Mouse (Mus musculus) cerebellum, adult 9-10 months (tissue): ENCODE results near the gene Gmnn.
A peak's percentile ranks its signal among the peaks of the same experiment; 100 is the strongest.
"Not testable (repeated sequence)": the region's sequence is repeated elsewhere in the genome, so short reads cannot be mapped to it uniquely, and the experiment has no call there.

ENCODE experiments used
- DNase-seq: peaks from one replicate; pipeline ENCODE4 v3.0.0; 2022

Gmnn gene

DNA sequence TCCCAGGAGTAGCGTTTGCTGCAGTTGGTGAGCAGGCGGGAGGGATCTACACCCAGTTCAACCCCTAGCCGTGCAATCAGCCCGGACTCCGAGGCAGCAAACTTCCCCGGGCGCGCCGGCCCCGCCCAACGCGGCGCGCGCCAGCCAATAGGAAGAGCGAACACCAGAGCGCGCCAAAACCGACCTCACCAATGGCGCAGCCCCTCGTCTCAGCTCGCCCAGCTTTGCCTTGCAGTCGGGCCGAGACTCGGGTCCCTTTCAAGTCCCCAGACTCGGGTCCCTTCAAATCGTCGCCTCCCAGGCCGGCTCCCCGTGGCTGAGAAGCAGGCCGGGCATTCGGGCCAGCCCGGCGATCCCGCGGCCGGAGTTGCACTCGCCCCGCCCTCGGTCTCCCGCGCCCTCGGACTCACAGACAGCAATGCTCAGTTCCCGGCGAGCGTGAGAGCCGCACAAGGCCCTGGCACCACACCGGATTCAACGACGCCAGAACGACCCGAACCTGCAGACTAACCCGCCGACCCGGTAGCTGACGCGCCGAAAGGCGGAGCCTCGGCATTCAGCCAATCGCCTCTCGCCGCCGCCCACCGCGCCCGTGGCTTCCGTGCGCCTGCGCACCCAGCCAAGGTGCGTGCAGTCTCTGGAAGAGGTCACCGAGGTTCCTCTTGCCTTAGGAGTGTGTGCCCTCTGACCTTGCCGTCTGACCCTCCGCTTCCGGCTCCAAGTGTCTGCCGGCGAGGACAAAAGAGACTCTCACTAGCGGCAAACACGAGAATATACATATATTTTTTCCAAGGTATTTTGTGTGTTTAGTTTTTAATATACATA is at the start of gene Gmnn:
Gmnn (minus strand) TSS at position 521 of the 825 bp plus-strand sequence.
- peak; percentile 83 for DNase-seq

DNA sequence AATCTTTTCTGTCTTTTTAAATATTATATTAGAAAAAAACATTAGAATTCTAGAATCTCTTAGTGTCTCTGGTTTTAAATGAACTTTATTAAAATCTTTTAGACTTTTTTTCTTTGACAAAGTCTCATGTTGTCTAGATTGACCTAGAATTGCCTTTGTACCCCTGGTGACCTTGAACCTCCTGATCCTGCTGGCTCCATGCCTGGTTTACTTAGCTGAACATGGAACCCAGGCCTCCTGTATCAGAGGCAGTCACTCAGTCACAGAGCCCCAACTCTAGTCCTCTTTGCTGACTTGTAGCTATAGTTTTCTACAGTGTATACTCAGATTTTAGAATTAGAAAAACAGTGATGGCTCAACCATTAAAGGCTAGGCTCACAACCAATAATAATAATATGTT is 44.4 kb upstream of the Gmnn start:
- no peak for DNase-seq

DNA sequence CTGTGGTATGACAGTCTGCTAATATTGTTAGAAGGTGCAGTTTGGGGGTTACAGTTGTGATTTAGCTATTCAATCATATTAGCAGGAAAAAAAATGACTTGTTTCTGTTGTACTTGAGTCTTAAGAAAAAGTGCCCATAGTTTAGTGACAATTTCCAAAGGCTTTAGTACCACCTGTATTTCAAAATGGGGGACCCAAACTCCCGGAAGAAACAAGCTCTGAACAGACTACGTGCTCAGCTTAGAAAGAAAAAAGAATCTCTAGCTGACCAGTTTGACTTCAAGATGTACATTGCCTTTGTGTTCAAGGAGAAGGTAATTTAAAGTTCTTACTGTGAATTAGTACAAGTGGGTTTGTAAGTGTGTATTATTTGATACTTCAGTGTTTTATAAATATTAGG is 41.5 kb upstream of the Gmnn start:
- DNase-seq, result no peak

DNA sequence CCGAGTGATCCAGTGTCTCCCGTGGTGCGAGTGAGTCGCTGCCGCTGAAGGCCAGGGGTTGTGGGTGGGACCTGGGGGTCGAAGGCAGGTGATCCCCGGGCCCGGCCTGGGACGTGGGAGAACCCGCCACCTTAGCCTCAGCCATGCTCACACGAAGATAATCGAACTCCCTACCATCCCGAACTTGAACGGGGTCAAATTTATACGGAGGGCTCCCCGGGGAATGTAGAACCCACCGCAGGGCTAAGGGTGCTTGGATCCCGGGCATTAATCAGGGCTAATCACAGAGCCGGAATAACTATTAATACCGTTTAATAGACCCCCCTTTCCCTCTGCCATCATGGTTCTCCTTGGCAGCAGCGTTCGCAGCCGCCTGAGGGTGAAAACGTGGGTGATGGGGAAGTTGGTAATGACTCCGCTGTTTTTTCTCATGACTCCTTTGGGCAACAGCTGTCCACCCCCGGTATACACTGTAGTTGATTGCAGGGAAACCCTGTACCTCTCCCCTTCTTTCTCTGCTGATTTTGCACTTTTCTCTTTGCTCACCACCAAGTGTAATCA is 40.5 kb upstream of the Gmnn start:
- DNase-seq, result peak; percentile 58

DNA sequence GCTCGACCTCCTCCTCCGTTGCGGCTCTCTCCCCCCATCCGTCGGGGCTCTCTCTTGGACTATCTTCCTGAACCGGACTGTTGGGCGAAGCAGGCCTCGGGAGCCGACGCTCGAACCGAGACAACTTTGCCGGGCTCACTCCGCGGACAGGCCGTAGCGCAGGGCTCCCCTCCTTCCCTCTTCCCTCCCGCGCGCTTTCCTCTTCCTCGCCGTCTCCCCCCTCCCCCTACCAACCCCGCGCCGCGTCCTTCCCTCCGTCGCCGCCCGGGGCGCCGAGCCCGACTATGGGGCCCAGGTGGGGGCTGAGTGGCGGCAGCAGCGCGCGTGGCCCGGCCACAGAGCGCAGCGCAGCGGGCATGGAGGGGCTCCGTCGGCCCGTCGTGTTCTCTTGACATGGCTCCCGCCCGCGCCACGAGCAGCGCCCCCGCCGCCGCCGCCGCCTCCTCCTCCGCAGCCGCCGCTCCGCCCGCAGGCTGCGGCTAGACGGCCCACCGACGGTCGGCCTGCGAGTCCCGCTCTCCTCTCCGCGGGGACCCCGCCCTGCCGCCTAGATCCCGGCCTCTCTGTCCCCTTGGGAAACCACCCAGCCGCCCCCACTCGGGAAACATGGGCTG is 39.7 kb upstream of the Gmnn start, which contains the start of gene BC005537:
BC005537 (plus strand) TSS at position 350 of the 614 bp plus-strand sequence.
- no peak for DNase-seq

DNA sequence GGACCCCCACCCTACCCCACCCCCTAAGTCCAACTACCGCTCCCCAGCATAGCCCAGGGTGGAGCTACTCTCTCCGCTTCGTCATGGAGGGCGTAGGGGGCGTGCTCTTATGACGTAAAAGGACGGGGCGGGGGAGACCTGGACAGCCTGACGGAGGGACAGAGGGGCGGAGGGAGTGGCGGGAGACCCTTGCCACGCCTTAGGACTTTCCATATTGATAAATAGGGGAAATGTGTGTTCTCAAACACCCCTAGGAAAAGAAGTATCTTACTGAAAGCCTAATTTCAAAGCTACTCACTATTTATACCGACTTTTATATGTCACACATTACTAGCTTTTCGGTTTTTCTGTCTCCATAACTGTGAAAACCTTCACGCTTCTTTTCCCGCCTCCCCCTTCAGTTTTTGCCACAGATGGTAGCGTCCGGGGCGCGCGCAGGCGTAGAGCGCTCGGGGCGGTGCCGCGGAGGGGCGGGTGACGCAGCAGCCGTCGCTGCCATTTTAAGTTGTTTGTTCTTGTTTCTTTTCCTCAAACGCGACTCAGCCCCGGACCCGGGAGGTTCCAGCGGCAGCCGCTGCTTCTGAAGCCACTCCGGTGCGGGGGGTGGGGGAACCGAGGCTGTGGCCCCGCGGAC is 39.1 kb upstream of the Gmnn start:
- peak; percentile 99 for DNase-seq

DNA sequence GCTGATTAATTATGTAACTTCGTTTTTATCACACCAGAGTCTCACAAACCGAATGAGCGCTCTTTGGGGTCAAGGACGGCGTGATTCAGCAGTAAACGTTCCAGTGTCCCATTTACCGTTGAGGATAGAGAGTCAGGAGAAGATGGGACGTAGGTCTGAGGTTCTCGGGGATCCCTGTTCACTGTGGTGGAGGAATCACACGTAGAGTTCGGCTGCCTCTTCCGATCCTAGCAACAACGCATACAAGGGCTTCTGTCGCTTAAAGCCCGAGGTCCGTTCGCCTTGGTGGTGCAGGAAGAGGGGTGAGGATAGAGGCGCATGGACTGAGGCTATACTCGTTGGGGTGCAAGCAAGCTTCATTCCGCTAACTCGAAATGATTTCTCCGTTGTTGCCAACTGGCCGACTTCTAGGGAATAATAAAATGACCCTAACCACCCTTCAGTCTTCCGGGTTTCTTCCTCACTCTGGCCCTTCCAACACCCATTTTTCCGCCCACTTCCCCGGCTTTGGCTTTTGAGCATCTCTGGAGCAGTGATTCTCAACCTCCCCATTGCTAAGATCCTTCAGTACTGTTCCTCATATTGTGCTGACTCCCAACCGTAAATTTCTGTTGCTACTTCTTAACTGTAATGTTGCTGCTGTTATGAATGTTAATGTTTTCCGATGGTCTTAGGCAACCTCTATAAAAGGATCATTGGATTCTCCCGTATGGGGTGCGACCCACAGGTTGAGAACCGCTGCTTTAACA is 38.4 kb upstream of the Gmnn start:
- peak; percentile 72 for DNase-seq

DNA sequence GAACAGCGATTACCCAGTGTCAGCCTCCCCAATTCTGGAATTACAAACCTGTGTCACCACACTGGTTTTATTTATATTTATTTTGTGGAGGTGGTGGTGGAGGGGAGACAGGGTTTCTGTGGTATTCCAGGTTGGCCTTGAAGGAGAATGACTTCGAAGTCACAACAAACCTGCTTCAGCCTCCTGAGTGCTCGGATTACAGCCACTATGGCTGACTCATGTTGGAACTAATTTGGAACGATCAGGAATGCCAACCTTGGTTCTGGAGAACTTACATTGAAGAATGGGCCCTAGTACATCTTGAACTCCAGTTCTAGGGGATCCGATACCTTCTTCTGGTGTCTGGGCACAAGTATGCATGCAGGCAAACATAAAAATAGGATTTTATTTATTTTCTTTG is 37.7 kb upstream of the Gmnn start:
- no peak for DNase-seq

DNA sequence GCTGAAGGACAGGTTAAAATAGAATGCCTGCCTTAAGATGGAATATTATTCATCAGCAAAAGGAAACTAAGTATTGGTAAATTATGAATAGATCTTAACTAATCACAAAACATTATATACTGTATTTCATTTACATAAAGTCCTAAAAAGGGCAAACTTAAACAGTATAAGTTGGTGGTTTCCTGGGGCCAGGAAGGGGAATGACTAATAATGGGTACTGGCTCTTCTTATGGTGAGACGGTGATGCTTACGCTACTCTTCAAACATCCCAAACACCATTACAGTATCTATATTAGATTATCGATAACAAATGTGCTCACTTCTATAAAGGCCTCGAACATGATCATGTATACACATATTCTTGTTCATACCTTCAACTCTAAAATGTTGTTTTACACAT is 37.0 kb upstream of the Gmnn start:
- no peak for DNase-seq

DNA sequence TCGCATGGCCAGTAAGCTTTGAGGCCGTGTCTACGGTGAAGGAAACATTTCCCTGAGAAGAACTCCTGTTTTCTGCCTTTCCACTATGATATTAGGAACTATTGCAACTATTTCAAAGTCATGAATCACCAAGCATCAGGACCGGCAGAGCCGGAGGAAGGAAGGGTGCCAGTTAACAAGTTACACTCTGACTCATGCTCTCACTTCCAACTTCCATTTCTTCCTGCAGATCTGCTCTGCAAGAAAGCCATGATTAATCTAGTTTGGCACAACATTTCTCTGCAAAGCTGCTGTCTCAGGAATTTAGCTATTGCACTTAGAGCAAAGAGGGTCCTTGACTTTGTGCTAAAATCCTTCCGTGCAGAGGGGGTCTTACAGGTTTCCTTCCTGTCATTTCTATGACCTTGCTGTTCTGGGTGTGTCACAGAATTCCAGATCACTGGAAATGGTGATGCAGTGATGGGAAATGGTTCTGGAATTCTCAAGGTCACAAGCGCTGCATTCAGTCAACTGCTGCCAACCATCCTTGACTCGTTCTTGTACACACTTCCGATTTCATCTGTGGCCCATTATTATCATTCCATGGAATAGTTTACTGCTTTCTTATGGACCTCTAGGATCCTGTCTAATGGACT is 30.8 kb upstream of the Gmnn start:
- DNase-seq, result no peak

DNA sequence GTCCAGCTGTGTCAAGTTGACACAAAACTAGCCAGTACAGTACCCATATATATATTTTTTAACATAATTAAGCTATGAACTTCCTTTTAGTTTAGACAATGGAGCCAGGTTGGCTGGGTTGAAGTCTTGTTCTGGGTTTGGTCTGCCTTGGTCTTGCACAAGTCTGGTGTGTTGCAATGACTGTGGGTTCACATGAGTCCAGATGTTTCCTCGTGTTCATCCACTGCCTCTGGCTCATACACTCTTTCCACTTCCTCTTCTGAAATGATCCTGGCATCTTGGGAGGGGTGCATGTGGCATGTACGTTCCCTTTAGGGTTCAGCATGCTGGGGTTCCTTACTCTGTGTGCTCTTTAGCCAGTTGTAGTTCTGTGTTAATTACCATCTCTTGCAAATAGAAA is 29.6 kb upstream of the Gmnn start:
- no peak for DNase-seq

DNA sequence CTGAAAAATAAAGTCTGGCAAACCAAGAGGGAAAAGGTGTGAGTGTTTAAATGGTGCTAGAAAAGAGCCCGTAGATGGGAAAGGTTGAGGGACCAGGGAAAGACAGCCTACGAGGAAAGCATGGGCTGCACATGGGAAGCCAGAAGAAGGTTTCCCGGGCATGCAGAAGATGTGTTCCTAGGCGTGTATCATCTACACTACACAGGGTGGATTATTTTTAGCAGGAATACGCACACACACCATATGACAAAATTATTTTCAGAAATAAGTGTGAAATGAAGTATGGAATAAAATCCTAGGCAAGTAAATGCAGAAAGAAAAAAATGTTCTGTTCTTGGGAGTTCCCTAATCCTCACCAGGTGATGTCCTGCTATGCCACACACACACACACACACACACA is 25.8 kb upstream of the Gmnn start:
- DNase-seq, result no peak

DNA sequence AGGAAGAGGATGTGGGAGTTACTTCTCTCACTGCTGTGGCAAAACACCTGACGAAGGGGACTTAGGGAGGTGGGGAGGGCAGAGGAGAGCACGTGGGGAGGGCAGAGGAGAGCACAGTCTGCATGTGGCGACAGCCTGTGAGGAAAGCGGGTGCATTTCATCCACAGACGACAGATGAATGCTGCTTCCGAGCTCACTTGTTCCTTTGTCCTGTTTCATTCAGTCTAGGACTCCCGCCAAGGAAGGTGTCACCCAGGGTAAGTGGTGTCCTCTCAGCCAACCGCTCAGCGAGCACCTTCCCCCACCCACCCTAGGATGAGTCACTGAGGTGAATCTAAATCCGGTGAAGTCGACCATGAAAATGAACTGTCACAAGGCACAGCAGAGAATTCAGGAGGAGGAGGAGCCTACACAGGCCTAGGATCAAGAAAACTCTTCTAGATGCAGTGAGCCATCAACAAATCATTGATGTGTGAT is 24.3 kb upstream of the Gmnn start:
- peak; percentile 78 for DNase-seq

DNA sequence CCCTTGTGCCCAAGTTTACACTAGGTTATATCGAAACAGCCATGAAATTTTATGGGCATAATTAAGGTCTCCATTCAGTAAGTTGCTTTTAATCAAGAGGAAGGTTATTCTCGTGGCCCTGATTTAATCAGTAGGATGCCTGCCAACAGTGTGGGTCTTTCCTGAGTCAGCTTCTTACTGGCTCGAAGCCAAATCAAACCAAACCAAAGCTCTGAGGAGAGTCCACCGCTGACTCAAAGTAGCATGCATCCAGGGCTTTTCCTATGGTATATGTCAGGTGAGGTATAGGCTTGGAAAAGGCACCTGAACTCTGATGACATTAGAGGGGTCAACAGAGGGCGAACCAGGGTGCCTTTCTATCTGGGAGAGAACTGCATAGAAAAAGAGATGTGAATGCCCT is 20.2 kb upstream of the Gmnn start:
- no peak for DNase-seq

DNA sequence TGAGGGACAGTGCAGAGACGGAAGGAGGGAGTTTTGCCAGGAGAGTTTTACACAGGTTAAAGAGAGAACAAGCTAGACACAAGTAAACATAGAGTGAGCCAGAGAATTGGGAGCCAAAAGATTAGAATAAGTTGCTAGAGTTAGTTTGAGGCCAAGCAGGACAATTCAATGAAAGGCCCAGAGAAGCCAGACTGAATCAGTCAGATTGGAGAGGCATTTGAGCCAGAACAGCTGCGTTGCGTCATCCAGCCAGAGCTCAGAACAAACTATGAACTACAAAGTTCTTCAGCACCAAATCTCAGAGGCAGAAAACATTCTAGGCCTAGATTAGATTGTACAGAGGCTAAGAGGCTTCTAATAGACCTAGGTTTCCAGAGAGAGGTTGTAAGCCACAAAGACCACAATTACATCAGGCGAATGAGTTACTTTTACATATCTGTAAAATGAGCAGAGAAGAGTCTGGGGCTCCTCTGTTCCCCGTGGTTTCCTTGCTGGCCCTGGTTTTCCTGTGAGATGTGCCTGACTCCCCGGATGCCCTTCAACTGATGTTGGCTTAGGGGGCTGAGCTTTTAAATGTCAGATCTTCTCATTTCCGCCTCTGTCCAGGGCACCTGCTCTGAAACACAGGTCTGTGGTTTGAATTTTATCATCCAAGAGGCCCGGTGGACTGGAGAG is 17.1 kb upstream of the Gmnn start:
- DNase-seq, result no peak

DNA sequence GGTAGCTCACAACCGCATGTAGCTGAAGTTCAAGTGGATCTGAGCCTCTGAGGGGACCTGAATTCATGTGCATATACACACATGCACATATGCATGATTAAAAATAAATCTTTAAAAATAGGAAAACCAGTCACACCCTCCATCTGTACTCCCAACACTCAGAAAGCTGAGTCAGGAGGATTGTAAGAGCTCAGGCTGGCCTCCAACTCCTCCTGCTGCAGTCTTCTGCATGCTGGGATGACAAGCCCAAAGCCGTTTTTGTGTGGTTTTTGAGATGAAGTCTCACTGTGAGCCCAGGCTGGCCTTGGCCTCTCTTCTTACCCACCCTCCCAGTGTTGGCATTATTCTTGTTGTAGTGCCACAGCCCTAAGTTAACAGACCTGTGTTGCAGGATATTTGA is 16.3 kb upstream of the Gmnn start:
- no peak for DNase-seq

DNA sequence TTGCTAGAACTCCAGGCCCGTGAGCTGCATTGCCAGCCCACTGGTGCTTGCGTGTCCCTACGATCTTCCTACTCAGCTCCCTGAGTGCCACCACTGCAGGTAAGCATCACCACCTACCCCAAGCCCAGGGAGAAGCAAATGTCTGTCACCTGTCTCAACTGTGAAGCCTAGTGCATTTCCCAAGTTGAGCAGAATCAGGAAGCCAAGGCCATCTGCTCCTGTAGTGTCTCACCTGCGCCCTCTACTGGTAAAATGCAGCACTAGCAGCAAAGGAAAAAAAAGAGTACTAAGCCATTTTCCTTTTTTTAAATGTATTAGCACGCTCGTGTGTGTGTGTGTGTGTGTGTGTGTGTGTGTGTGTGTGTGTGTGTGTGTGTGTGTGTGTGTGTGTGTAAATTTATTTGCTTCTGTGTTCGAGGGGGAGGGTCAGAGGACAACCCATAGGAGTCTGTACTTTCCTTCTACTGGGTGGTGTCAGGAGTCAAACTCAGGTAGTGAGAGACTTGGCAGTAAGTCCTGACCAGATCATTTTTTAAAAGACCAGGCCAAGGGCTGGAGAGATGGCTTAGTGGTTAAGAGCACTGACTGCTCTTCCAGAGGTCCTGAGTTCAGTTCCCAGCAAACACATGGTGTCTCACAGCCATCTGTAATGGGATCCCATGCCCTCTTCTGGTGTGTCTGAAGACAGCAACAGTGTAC is 14.6 kb upstream of the Gmnn start:
- DNase-seq, result peak; percentile 80

DNA sequence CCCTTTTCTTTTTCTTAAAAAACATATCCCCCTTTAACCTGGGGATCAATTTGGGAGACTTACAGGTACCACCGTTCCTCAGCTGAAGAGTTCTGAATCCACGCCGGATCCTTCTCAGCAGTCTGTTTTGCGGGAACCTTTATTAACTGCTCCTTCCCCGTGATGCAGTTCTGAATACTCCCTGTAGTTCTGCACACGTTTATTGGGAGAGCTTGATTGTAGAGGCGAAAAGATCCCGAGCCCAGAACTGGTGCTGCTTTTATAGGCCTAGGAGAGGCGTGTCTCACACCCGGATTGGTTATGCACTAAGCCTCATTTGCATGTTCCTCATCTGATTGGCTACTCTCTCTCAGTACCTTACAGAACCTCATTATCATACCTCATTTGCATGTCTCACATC is 9.8 kb upstream of the Gmnn start:
- DNase-seq, result not testable (repeated sequence)

DNA sequence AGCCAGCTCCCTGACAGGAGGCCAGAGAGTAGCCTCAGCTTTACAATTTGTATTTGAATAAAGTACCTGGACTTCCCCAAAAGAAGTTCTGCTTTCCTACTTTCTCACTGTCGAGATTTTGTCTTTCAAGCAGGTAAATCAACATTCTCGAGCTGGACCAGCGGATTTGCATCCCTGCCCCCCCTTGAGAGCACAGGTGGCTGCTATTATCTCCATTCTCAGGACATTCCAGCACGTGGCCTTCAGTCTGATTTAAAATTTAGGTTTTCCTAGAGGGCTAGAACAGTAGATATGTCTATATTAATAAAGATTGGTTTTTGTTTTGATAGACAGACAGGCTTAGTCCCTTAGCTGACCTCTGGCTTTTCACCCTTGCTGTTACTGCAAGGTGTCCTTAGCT is 6.1 kb upstream of the Gmnn start:
- not testable (repeated sequence) for DNase-seq

DNA sequence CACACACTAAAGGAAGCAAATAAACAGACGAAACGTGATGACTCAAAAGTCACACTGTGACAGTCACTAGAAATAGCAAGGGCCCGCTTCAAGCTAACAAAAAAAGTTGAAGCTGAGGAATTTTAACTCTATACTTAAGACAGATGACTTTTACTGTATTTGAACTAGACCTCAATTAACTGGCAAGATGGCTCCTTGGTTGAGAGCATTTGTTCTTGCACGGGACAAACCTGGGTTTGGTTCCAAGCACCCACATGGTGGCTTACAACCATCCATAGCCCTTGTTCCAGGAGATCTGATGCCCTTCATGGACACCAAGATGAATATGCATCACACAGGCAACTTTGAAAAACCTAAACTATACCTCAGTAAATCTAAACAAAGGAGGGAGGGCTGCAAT is 531 bp upstream of the Gmnn start:
- DNase-seq, result no peak

DNA sequence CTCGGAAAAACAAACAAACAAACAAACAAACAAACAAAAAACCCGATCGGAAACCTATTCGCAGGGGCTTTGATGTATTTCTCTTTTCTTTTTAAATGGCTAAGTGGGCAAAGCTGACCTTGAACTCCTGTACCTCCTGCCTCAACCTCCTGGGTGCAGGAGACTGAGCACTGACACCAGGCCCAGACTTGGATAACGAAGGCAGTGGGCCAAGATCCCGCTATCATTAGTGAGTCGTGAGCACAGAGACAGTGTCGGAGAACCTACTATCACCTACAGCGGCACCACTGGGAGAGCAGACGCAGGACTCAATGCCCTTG is 680 bp downstream of the Gmnn start:
- no peak for DNase-seq
